Mouse (Mus musculus) lung, embryonic 15.5 days (tissue): ENCODE results near the gene Nptx2. TPM values are rescaled to one million over a fixed set of nuclear protein-coding genes. Genes with fewer than 3 reads are reported as not detected.

Experiments used
- ATAC-seq: fragments of 200-750 bp; cut with Nextera tagmentation; 2 replicates; pipeline ENCODE4 v1.8.0; 2017; ENCODE audit warnings: moderate number of reproducible peaks, borderline replicate concordance; ENCODE audit not compliant: low FRiP score, low TSS enrichment; ENCODE audit errors: extremely low read depth
- H3K27ac ChIP-seq: fragments of 300-500 bp; sonication (generic); 2 replicates; pipeline ENCODE4 v1.5.1; 2015; ENCODE audit warnings: moderate library complexity, mild to moderate bottlenecking, inconsistent platforms
- H3K27me3 ChIP-seq: fragments of 300-500 bp; sonication (generic); 2 replicates; pipeline ENCODE4 v1.6.1; 2015; ENCODE audit warnings: inconsistent platforms
- H3K36me3 ChIP-seq: fragments of 300-500 bp; sonication (generic); 2 replicates; pipeline ENCODE4 v1.6.1; 2015; ENCODE audit warnings: inconsistent platforms
- H3K4me1 ChIP-seq: fragments of 300-500 bp; sonication (generic); 2 replicates; pipeline ENCODE4 v1.6.1; 2015; ENCODE audit warnings: inconsistent platforms
- H3K4me2 ChIP-seq: fragments of 300-500 bp; sonication (generic); 2 replicates; pipeline ENCODE4 v1.6.1; 2015; ENCODE audit warnings: inconsistent platforms, mild to moderate bottlenecking, moderate library complexity
- H3K4me3 ChIP-seq: fragments of 300-500 bp; sonication (generic); 2 replicates; pipeline ENCODE4 v1.5.1; 2015; ENCODE audit warnings: mild to moderate bottlenecking, inconsistent platforms
- H3K9ac ChIP-seq: fragments of 300-500 bp; sonication (generic); 2 replicates; pipeline ENCODE4 v1.6.1; 2015; ENCODE audit warnings: inconsistent platforms
- H3K9me3 ChIP-seq: fragments of 300-500 bp; sonication (generic); 2 replicates; pipeline ENCODE4 v1.6.1; 2016; ENCODE audit warnings: inconsistent platforms
- WGBS: fragments of 180-500 bp; shearing (Covaris S2); methylation state at CpG from one replicate; pipeline ENCODE4 v1.1.7; 2015; 5-methylcytosine and 5-hydroxymethylcytosine counted together
- polyA plus RNA-seq: library from polyadenylated mRNA; unstranded; fragments of >200 nt; fragmentation: Nextera tagmentation; extraction: Ambion mirVana; gene quantifications from 2 replicates; pipeline ENCODE4 v1.2.1, GENCODE M21; 2015

The Nptx2 gene
- 0.15 and 0.42 TPM in 2 replicates for polyA plus RNA-seq

DNA sequence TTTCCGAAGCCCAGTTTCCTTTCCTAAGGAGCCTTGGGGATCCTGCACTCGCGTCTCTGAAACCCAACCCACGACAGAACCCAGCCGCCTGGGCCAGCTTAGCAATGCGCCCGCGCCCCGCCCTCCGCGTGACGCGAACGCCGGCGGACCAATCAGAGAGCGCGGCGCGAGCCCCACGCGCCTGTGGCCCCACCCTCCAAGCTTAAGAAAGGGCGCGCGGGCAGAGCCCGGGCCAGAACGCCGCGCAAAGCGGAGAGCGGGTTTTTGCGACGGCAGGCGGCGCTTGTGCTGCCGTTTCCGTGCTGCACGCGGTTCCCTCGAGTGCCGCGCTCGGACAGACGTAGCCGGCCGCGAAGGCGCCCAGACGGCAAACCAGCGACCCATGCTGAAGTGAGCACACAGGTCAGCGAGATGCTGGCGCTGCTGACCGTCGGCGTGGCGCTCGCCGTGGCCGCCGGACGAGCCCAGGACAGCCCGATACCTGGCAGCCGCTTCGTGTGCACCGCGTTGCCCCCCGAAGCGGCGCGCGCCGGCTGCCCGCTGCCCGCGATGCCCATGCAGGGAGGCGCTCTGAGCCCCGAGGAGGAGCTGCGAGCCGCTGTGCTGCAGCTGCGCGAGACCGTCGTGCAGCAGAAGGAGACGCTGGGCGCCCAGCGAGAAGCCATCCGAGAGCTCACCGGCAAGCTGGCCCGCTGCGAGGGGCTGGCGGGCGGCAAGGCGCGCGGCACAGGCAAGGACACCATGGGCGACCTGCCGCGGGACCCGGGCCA, at the start of gene Nptx2:
Gene Nptx2, plus strand, starts transcription at position 250 of the 770 bp plus-strand sequence.
- 3% methylated on average over 94 of the region's 99 CpGs for WGBS
- Histone ChIP-seq H3K4me3 (peak within 1 kb of the TSS; percentile 32), H3K9ac (no peak within 1 kb of the TSS), H3K27ac (no peak within 1 kb of the TSS), H3K27me3 (peaks cover 74% of the 10 kb centered on the region), H3K4me1 (peaks cover 15% of the 10 kb centered on the region; the same call in 1 of the 2 replicates), H3K9me3 (no peaks in the 10 kb centered on the region), H3K36me3 (no peaks in the 10 kb centered on the region), H3K4me2 (peak within 1 kb of the TSS; percentile 56)
- peak; percentile 93 for ATAC-seq

DNA sequence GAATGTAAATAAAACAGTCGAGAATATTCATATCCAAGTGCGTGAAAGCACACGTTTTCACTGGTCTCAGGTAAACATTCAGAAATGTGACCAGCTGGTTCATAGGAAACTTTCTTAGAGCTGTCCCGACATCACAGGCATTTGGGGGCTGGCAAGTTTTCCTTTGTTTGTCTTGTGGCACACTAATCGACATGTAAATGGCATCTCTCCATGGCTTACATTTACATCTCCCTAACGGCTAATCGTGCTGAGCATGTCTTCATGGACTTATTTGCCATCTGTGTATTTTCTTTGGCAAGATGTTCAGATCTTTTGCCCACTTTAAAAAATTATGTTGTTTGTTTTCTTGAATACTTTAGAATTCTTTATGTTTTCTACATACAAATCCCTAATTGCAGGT, 49.2 kb upstream of the Nptx2 start:
- 80% methylated on average over 7 of the region's 7 CpGs for WGBS
- H3K27ac ChIP-seq, result no peak overlapping the region
- H3K4me3 ChIP-seq, result no peak overlapping the region
- no peaks in the 10 kb centered on the region for H3K9me3 ChIP-seq
- H3K4me2 ChIP-seq, result no peak overlapping the region
- H3K4me1 ChIP-seq, result no peaks in the 10 kb centered on the region
- ATAC-seq, result no peak
- no peaks in the 10 kb centered on the region for H3K36me3 ChIP-seq
- no peak overlapping the region for H3K9ac ChIP-seq
- no peaks in the 10 kb centered on the region for H3K27me3 ChIP-seq

DNA sequence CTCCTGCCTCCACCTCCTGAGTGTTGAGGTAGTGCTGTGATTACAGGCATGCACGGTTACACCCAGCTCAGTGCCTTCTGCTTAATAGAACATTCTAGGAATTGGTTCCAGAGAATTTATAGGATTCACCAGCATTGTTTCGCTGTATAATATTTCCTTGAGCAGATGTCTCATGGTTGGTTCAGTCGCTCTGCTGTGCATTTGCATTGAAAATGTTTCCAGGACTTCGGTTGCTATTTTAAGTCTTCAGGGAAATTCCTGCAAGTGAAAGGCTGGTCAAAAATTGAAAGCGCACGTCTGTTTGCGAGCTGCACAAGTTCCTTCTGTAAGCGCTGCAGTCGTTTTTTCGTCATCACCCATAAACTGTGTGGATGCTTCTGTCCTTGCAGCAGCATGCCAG, 41.5 kb upstream of the Nptx2 start:
- Histone ChIP-seq H3K9ac (no peak overlapping the region), H3K4me1 (no peaks in the 10 kb centered on the region), H3K27me3 (no peaks in the 10 kb centered on the region), H3K36me3 (no peaks in the 10 kb centered on the region), H3K27ac (no peak overlapping the region), H3K4me2 (no peak overlapping the region), H3K4me3 (no peak overlapping the region), H3K9me3 (no peaks in the 10 kb centered on the region)
- no peak for ATAC-seq
- WGBS, result 90% methylated on average over 10 of the region's 10 CpGs

DNA sequence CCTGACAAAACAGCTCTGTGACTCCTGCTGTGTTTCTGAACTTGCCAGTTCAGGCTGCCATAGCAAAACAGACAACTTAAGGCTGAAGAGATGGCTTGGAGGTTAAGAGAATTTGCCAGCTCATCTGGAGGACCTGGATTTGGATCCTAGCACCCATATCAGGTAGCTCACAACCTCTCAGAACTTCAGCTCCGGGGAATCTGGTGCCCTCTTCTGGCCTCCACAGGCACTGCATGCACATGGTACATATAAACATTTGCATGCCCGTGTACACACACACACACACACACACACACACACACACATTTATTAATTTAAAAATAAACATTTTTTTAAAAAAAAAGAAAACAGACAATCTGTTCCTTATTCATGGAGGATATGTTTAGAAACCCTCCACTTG, 40.0 kb upstream of the Nptx2 start:
- H3K4me3 ChIP-seq, result no peak overlapping the region
- no peaks in the 10 kb centered on the region for H3K36me3 ChIP-seq
- H3K9me3 ChIP-seq, result no peaks in the 10 kb centered on the region
- H3K4me2 ChIP-seq, result no peak overlapping the region
- no peak overlapping the region for H3K27ac ChIP-seq
- H3K9ac ChIP-seq, result no peak overlapping the region
- H3K4me1 ChIP-seq, result no peaks in the 10 kb centered on the region
- H3K27me3 ChIP-seq, result no peaks in the 10 kb centered on the region
- WGBS, result 100% methylated on average over 2 of the region's 2 CpGs
- no peak for ATAC-seq

DNA sequence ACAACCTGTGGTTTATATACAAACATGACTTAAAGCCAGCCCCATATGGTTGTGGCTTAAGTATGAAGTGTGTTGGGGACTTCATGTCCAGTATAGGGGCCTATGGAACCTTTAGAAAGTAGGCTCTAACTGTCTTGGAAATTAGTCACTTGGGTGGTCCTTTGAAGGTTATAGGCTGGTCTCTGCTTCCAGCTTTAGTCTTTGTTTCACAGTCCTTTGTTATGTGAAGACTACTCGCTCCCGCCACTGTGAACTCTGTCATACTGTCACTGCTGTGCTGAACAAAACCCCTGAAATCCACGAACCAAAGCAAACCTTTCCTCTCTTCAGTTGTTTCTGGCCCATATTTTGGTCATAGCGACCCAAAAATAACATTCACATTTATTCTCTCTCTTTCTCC, 39.5 kb upstream of the Nptx2 start:
- H3K4me1 ChIP-seq, result no peaks in the 10 kb centered on the region
- 73% methylated on average over 4 of the region's 4 CpGs for WGBS
- H3K9ac ChIP-seq, result no peak overlapping the region
- H3K9me3 ChIP-seq, result no peaks in the 10 kb centered on the region
- no peak overlapping the region for H3K27ac ChIP-seq
- no peak for ATAC-seq
- H3K4me2 ChIP-seq, result no peak overlapping the region
- no peak overlapping the region for H3K4me3 ChIP-seq
- no peaks in the 10 kb centered on the region for H3K36me3 ChIP-seq
- no peaks in the 10 kb centered on the region for H3K27me3 ChIP-seq

DNA sequence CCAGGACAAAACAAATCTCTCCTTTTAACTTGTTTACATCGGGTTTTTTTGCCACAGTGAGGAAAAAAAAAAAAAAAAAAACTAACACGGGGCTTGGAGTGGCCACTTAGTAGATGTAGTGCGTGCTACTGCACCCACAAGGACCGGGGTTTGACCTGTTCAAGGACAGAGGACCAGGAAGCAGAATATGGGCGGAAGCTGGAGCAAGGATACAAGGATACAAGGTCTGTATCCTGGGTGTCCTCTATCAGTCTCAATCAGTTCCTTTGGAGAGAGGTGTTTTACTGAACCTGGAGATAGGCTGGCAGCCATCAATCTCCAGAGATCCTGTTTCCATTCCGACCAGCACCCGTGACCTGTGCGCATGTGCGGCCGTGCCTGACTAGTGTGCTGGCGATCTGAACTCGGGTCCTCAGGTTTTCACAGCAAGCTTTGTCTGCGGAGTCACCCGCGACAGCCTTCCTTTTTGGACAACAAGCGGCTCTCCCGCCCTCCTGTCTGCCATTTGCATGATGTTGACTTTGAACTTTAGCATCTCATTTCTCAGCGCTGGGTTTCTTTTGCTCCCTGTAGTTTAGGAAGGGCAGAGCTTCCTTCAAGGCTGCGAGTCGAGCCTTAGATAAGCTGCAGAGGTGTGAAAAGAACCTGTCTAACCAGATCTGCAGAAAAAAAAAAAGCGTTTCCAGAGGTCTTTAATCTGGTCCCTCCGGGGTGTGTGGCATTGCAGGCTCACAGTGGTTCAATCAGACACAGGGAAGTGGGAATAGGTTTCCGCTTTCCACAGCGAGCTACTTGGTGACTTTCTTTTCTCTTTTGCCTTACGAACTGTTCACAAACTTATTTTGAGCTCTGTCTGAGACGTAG, 38.8 kb upstream of the Nptx2 start:
- no peak for ATAC-seq
- Histone ChIP-seq H3K36me3 (no peaks in the 10 kb centered on the region), H3K27me3 (no peaks in the 10 kb centered on the region), H3K9ac (no peak overlapping the region), H3K9me3 (no peaks in the 10 kb centered on the region), H3K4me3 (no peak overlapping the region), H3K4me1 (no peaks in the 10 kb centered on the region), H3K4me2 (peak overlapping the region; percentile 30; the same call in 1 of the 2 replicates), H3K27ac (no peak overlapping the region)
- 17% methylated on average over 26 of the region's 26 CpGs for WGBS

DNA sequence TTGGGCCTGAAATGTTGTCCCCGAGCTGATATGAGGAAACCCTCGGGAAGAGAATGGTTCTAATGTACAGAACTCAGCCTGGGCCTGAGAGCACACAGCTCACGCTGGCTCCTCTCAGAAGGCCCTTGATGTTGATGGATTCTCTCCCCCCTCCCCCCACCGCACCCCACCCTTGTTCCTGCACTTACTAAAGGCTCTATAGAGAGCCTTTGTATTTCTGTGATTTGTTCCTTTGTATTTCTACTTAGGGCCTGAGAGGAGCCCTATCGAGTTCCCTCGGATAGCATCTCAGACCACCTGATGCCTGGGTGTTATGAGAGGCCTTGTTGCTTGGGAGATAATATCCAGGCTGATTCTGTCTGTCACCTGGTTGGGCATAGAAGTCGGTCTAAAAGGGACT, 36.3 kb upstream of the Nptx2 start:
- H3K27me3 ChIP-seq, result no peaks in the 10 kb centered on the region
- H3K9me3 ChIP-seq, result no peaks in the 10 kb centered on the region
- H3K9ac ChIP-seq, result no peak overlapping the region
- no peak overlapping the region for H3K4me2 ChIP-seq
- H3K4me3 ChIP-seq, result no peak overlapping the region
- ATAC-seq, result no peak
- H3K36me3 ChIP-seq, result no peaks in the 10 kb centered on the region
- 42% methylated on average over 7 of the region's 7 CpGs for WGBS
- H3K4me1 ChIP-seq, result no peaks in the 10 kb centered on the region
- H3K27ac ChIP-seq, result no peak overlapping the region

DNA sequence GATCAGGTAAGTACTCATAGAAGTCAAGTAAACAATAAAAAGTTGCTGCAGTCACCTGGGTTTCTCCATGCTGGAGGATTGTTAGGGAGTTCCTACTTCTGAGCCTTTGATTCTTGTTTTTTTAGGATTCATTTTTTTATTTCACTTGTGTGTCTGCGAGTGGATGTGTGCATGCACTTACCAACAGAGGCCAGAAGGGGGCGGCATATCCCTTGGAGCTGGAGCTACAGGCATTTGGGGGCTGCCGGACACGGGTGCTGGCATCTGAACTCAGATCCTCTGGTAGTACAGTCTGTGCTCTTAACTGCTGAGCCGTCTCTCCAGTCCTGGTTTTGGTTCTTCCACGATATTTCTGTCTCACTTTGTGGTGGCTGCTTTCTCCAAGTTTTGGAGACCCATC, 31.0 kb upstream of the Nptx2 start:
- no peak for ATAC-seq
- Histone ChIP-seq H3K4me1 (no peaks in the 10 kb centered on the region), H3K4me2 (no peak overlapping the region), H3K9me3 (no peaks in the 10 kb centered on the region), H3K9ac (no peak overlapping the region), H3K36me3 (no peaks in the 10 kb centered on the region), H3K27me3 (no peaks in the 10 kb centered on the region), H3K27ac (no peak overlapping the region), H3K4me3 (no peak overlapping the region)
- WGBS, result 64% methylated on average over 6 of the region's 6 CpGs

DNA sequence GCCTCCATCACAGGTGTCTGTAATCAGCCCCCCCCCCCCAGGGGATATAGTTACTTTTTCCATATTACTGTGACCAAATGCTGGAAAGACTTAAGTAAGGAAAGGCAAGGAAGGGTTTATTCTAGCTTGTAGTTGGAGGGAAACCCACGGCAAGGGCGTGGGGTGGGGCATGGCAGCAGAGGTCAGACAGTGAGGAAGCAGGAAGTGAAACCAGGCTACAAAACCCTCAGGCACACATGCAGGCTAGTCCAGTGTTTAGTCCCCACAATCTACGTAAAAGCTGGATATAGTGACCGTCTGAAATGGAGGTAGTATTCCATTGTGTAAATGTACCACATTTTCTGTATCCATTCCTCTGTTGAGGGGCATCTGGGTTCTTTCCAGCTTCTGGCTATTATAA, 30.5 kb upstream of the Nptx2 start:
- ATAC-seq, result no peak
- H3K27ac ChIP-seq, result no peak overlapping the region
- H3K27me3 ChIP-seq, result no peaks in the 10 kb centered on the region
- 74% methylated on average over 4 of the region's 4 CpGs for WGBS
- no peak overlapping the region for H3K4me2 ChIP-seq
- no peaks in the 10 kb centered on the region for H3K36me3 ChIP-seq
- no peak overlapping the region for H3K4me3 ChIP-seq
- no peaks in the 10 kb centered on the region for H3K4me1 ChIP-seq
- H3K9me3 ChIP-seq, result no peaks in the 10 kb centered on the region
- H3K9ac ChIP-seq, result no peak overlapping the region

DNA sequence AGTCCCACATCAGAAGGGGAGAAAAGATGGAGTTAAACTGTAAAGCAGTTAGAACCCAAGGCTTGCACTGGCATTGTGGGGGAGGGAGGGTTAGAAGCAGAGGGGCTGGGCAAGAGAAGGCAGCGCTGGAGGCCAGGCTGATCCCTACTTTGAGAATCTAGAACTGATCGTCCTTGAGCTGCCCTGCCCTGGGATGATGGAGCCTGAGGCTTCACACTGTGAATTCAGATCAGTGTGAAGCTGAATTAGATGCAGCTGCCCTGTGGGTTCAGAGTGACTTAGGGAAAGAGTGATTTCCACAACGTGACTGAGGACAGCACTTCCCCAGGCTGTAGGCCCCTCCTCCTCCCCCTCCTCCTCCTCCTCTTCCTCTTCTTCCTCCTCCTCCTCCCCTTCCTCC, 25.6 kb upstream of the Nptx2 start:
- Histone ChIP-seq H3K9ac (no peak overlapping the region), H3K4me1 (no peaks in the 10 kb centered on the region), H3K27me3 (no peaks in the 10 kb centered on the region), H3K4me2 (no peak overlapping the region), H3K36me3 (no peaks in the 10 kb centered on the region), H3K27ac (no peak overlapping the region), H3K9me3 (no peaks in the 10 kb centered on the region), H3K4me3 (no peak overlapping the region)
- 21% methylated on average over 3 of the region's 3 CpGs for WGBS
- ATAC-seq, result no peak

DNA sequence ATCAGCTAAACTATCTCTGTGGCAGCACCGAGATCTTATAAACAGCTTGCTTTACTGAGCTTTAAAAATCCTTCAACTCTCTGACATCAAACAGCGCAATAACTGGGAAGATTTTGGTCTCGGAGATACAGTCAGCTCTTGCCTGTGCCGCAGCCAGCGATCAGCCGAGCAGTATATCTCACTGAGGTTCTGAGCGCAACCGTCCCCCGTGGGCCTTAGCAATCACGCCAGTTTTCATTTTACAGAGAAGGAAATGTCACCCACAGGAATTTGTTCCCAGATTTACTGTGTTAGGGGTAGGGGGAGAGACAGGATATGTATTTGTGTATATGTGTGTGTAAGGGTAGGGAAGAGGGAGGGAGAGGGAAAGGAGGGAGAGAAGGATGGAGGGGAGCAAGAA, 20.9 kb upstream of the Nptx2 start:
- WGBS, result 66% methylated on average over 10 of the region's 10 CpGs
- Histone ChIP-seq H3K4me3 (no peak overlapping the region), H3K4me1 (no peaks in the 10 kb centered on the region), H3K27ac (no peak overlapping the region), H3K9me3 (no peaks in the 10 kb centered on the region), H3K36me3 (no peaks in the 10 kb centered on the region), H3K4me2 (no peak overlapping the region), H3K27me3 (no peaks in the 10 kb centered on the region), H3K9ac (no peak overlapping the region)
- ATAC-seq, result no peak

DNA sequence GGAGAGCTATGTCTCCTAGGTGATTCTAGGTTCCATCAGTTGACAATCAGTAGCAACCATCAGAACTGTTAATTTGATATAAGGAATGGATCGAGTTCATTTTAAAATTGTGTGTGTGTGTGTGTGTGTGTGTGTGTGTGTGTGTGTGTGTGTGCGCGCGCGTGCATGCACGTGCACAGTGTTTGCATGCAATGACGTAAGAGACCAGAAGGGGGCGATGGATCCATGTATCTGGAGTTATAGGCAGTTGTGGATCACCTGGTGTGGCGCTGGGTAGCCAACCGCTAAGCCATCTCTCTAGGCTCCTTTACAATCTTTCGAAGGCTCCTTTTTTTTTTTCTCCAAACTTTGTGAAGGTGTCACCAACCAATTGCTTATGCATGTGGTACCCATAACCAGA, 16.6 kb upstream of the Nptx2 start:
- no peak for ATAC-seq
- Histone ChIP-seq H3K27ac (no peak overlapping the region), H3K9me3 (no peaks in the 10 kb centered on the region), H3K36me3 (no peaks in the 10 kb centered on the region), H3K4me2 (no peak overlapping the region), H3K4me1 (no peaks in the 10 kb centered on the region), H3K4me3 (no peak overlapping the region), H3K27me3 (no peaks in the 10 kb centered on the region), H3K9ac (no peak overlapping the region)
- 89% methylated on average over 11 of the region's 11 CpGs for WGBS
